ENCODE assay signal across 23 mouse cellular contexts in genomic region chr6:137699434-137699833, GRCm38 (mm10). TPM values are rescaled to one million over a fixed set of nuclear protein-coding genes. Genes with fewer than 3 reads are reported as not detected.
DNase-seq lines count a peak whose midpoint lies in the region; ATAC-seq and TF ChIP-seq lines count a peak whose summit lies in the region.
"Had no signal": no experiment of that assay in that cellular context is flagged by ENCODE, and none has a peak within 500 bp of the region (broad histone marks: within the 10 kb centered on the region; RNA-seq: fewer than 3 reads in every experiment).

No protein-coding gene starts in this region.

- no peak overlapping the region for H3K4me2 ChIP-seq in midbrain, embryonic 14.5 days (ENCODE audit: low read length)
- H3K4me2 ChIP-seq in forebrain, embryonic 14.5 days (ENCODE audit: low read length): no peak overlapping the region
- H3K4me2 ChIP-seq in midbrain, embryonic 16.5 days (ENCODE audit: low read length): no peak overlapping the region
- H3K4me2 ChIP-seq in liver, embryonic 11.5 days: no peak overlapping the region
- H3K4me2 ChIP-seq: embryonic facial prominence, embryonic 12.5 days; heart, embryonic 11.5 days; intestine, embryonic 15.5 days had no signal

- WGBS in heart, adult 2 months: 91% methylated on average over 7 of the region's 7 CpGs
- 71% methylated on average over 7 of the region's 7 CpGs for WGBS in midbrain, embryonic 14.5 days
- WGBS in midbrain, embryonic 10.5 days: 90% methylated on average over 7 of the region's 7 CpGs
- 22% methylated on average over 7 of the region's 7 CpGs for WGBS in forebrain, embryonic 14.5 days
- WGBS in midbrain, embryonic 16.5 days: 63% methylated on average over 7 of the region's 7 CpGs
- WGBS in liver, embryonic 11.5 days: 86% methylated on average over 7 of the region's 7 CpGs

- no peaks in the 10 kb centered on the region for H3K9me3 ChIP-seq in midbrain, embryonic 14.5 days (ENCODE audit: control insufficient read depth, low read length)
- no peaks in the 10 kb centered on the region for H3K9me3 ChIP-seq in midbrain, embryonic 10.5 days (replicated peaks)
- H3K9me3 ChIP-seq in forebrain, embryonic 14.5 days (replicated peaks; ENCODE audit: control insufficient read depth, low read length): no peaks in the 10 kb centered on the region
- no peaks in the 10 kb centered on the region; the same call in 1 of the 2 replicates for H3K9me3 ChIP-seq in midbrain, embryonic 16.5 days (replicated peaks; ENCODE audit: control insufficient read depth, low read length, poor library complexity, severe bottlenecking)
- no peaks in the 10 kb centered on the region for H3K9me3 ChIP-seq in liver, embryonic 11.5 days (ENCODE audit: control insufficient read depth, low read length)
- H3K9me3 ChIP-seq: embryonic facial prominence, embryonic 12.5 days; intestine, embryonic 15.5 days had no signal

- peak; percentile 55 for DNase-seq in heart, adult 11 months
- DNase-seq in heart, adult 2 months: no peak
- peak; percentile 30 for DNase-seq in midbrain, embryonic 14.5 days
- DNase-seq in midbrain, embryonic 10.5 days (ENCODE audit: low spot score): no peak
- peak; percentile 71 for DNase-seq in forebrain, embryonic 14.5 days (ENCODE audit: low spot score)
- no peak for DNase-seq in cerebellum, adult 9-11 months
- DNase-seq in liver, embryonic 11.5 days (ENCODE audit: low spot score): no peak
- DNase-seq: adrenal gland, postnatal 25 days; cerebellum, adult 11-12 months; cerebellum, postnatal 14 days; kidney, adult 8-10 months; kidney, postnatal 10 days; liver, postnatal 0 days; right cerebral cortex, postnatal 14 days had no signal

- no peak for TF ChIP-seq POLR2A in heart, adult 2 months (IDR thresholded peaks at IDR 0.05; ENCODE audit: insufficient read depth, low read depth, low read length)

- H3K4me3 ChIP-seq in heart, adult 2 months: no peak overlapping the region
- H3K4me3 ChIP-seq in midbrain, embryonic 14.5 days (replicated peaks; ENCODE audit: low read depth, low read length): no peak overlapping the region
- no peak overlapping the region for H3K4me3 ChIP-seq in midbrain, embryonic 10.5 days
- no peak overlapping the region for H3K4me3 ChIP-seq in forebrain, embryonic 14.5 days (ENCODE audit: low read depth, low read length)
- no peak overlapping the region for H3K4me3 ChIP-seq in midbrain, embryonic 16.5 days (ENCODE audit: low read depth, low read length)
- no peak overlapping the region for H3K4me3 ChIP-seq in liver, embryonic 11.5 days (ENCODE audit: low read depth, low read length)
- H3K4me3 ChIP-seq: embryonic facial prominence, embryonic 12.5 days; erythroblast, embryonic 14.5 days; intestine, embryonic 15.5 days; myocyte had no signal

- no peaks in the 10 kb centered on the region for H3K27me3 ChIP-seq in heart, adult 2 months (ENCODE audit: control insufficient read depth, insufficient read depth, low read length)
- H3K27me3 ChIP-seq in midbrain, embryonic 14.5 days (ENCODE audit: control insufficient read depth, insufficient read depth, low read length): no peaks in the 10 kb centered on the region
- no peaks in the 10 kb centered on the region for H3K27me3 ChIP-seq in midbrain, embryonic 10.5 days (ENCODE audit: low read depth, poor library complexity, severe bottlenecking)
- no peaks in the 10 kb centered on the region for H3K27me3 ChIP-seq in forebrain, embryonic 14.5 days (replicated peaks; ENCODE audit: control insufficient read depth, insufficient read depth, low read length)
- no peaks in the 10 kb centered on the region for H3K27me3 ChIP-seq in midbrain, embryonic 16.5 days (ENCODE audit: control insufficient read depth, insufficient read depth, low read depth, low read length)
- no peaks in the 10 kb centered on the region for H3K27me3 ChIP-seq in liver, embryonic 11.5 days (replicated peaks; ENCODE audit: control insufficient read depth, insufficient read depth, low read length)
- H3K27me3 ChIP-seq: embryonic facial prominence, embryonic 12.5 days; intestine, embryonic 15.5 days had no signal

- no peak for ATAC-seq in midbrain, embryonic 14.5 days (ENCODE audit: low FRiP score, low TSS enrichment)
- ATAC-seq in forebrain, embryonic 14.5 days: peak; percentile 87
- peak; percentile 77 for ATAC-seq in midbrain, embryonic 16.5 days
- ATAC-seq in liver, embryonic 11.5 days (replicated peaks; ENCODE audit: low FRiP score): no peak
- ATAC-seq: CD4-positive, CD25-positive, alpha-beta regulatory T cell, adult 4 months; intestine, embryonic 15.5 days; liver, postnatal 0 days; lung, postnatal 0 days had no signal

- H3K27ac ChIP-seq in heart, adult 2 months: no peak overlapping the region
- H3K27ac ChIP-seq in midbrain, embryonic 14.5 days (replicated peaks; ENCODE audit: low read depth, low read length): no peak overlapping the region
- no peak overlapping the region for H3K27ac ChIP-seq in midbrain, embryonic 10.5 days (replicated peaks)
- no peak overlapping the region for H3K27ac ChIP-seq in forebrain, embryonic 14.5 days (ENCODE audit: low read depth, low read length)
- no peak overlapping the region for H3K27ac ChIP-seq in midbrain, embryonic 16.5 days (ENCODE audit: low read length)
- no peak overlapping the region for H3K27ac ChIP-seq in liver, embryonic 11.5 days (ENCODE audit: low read depth, low read length)
- H3K27ac ChIP-seq: embryonic facial prominence, embryonic 12.5 days; intestine, embryonic 15.5 days; macrophage had no signal

- no peak for TF ChIP-seq CTCF in heart, adult 2 months (IDR thresholded peaks at IDR 0.05)

- H3K36me3 ChIP-seq in heart, adult 2 months (ENCODE audit: control insufficient read depth, insufficient read depth, low read length): no peaks in the 10 kb centered on the region; the same call in 1 of the 2 replicates
- no peaks in the 10 kb centered on the region for H3K36me3 ChIP-seq in midbrain, embryonic 14.5 days (ENCODE audit: control insufficient read depth, insufficient read depth, low read length)
- H3K36me3 ChIP-seq in midbrain, embryonic 10.5 days: no peaks in the 10 kb centered on the region
- H3K36me3 ChIP-seq in forebrain, embryonic 14.5 days (ENCODE audit: control insufficient read depth, insufficient read depth, low read length): no peaks in the 10 kb centered on the region
- no peaks in the 10 kb centered on the region for H3K36me3 ChIP-seq in midbrain, embryonic 16.5 days (ENCODE audit: control insufficient read depth, insufficient read depth, low read length)
- no peaks in the 10 kb centered on the region for H3K36me3 ChIP-seq in liver, embryonic 11.5 days (ENCODE audit: control insufficient read depth, insufficient read depth, low read length)
- H3K36me3 ChIP-seq: embryonic facial prominence, embryonic 12.5 days; intestine, embryonic 15.5 days had no signal

- peaks cover 14% of the 10 kb centered on the region for H3K4me1 ChIP-seq in heart, adult 2 months (ENCODE audit: control insufficient read depth, insufficient read depth, low read length)
- H3K4me1 ChIP-seq in midbrain, embryonic 14.5 days (ENCODE audit: control insufficient read depth, insufficient read depth, low read length): no peaks in the 10 kb centered on the region
- no peaks in the 10 kb centered on the region for H3K4me1 ChIP-seq in midbrain, embryonic 10.5 days
- H3K4me1 ChIP-seq in forebrain, embryonic 14.5 days (ENCODE audit: control insufficient read depth, insufficient read depth, low read length): 0 out of 2 replicates have a peak, but pooled peaks cover 6% of the 10 kb centered on the region
- no peaks in the 10 kb centered on the region for H3K4me1 ChIP-seq in midbrain, embryonic 16.5 days (ENCODE audit: control insufficient read depth, insufficient read depth, low read length)
- H3K4me1 ChIP-seq in liver, embryonic 11.5 days (replicated peaks; ENCODE audit: control insufficient read depth, insufficient read depth, low read length): no peaks in the 10 kb centered on the region

- no peak for TF ChIP-seq EP300 in heart, adult 2 months (IDR thresholded peaks at IDR 0.05; ENCODE audit: insufficient read depth, low read depth, low read length)

- H3K79me2 ChIP-seq in heart, adult 2 months (replicated peaks; ENCODE audit: control insufficient read depth, insufficient read depth, low read length): no peaks in the 10 kb centered on the region

- H3K9ac ChIP-seq in heart, adult 2 months (ENCODE audit: low read depth, low read length): no peak overlapping the region
- H3K9ac ChIP-seq in midbrain, embryonic 14.5 days (replicated peaks; ENCODE audit: low read length): no peak overlapping the region
- no peak overlapping the region for H3K9ac ChIP-seq in forebrain, embryonic 14.5 days (ENCODE audit: low read length)
- no peak overlapping the region for H3K9ac ChIP-seq in midbrain, embryonic 16.5 days (ENCODE audit: low read depth, low read length)
- H3K9ac ChIP-seq in liver, embryonic 11.5 days (ENCODE audit: low read depth, low read length): no peak overlapping the region
- H3K9ac ChIP-seq: embryonic facial prominence, embryonic 12.5 days; intestine, embryonic 15.5 days; liver, postnatal 0 days had no signal

- intact Hi-C loops in heart, adult 2 months (cut with DNase I): no loop called here

RNA-seq across cellular contexts. Expression of gene Strap, which starts 35.4 kb away (rescaled TPM):
- 10 to 100 TPM; 81.6 to 86.5 TPM for total RNA-seq in heart, adult 2 months (2021)
- polyA plus RNA-seq in heart, adult 2 months (2012; rRNA removed): 26.3 and 46.6 TPM in 2 replicates
- 175 and 203 TPM in 2 replicates for polyA plus RNA-seq in midbrain, embryonic 14.5 days (2014; fragmentation: Nextera tagmentation; extraction: Ambion mirVana)
- 222 and 233 TPM in 2 replicates for polyA plus RNA-seq in midbrain, embryonic 10.5 days (2016; fragmentation: Nextera tagmentation; extraction: Ambion mirVana)
- polyA plus RNA-seq in forebrain, embryonic 14.5 days (2014; fragmentation: Nextera tagmentation; extraction: Ambion mirVana): 209 and 220 TPM in 2 replicates
- polyA plus RNA-seq in midbrain, embryonic 16.5 days (2015; fragmentation: Nextera tagmentation; extraction: Ambion mirVana): 161 and 170 TPM in 2 replicates
- polyA plus RNA-seq in liver, embryonic 11.5 days (2014; fragmentation: Nextera tagmentation; extraction: Ambion mirVana): 188 and 201 TPM in 2 replicates

RNA-seq across cellular contexts. Expression of gene Eps8, which starts 44.8 kb away (rescaled TPM):
- 10 to 100 TPM; 11.6 to 12.2 TPM for total RNA-seq in heart, adult 2 months (2021)
- polyA plus RNA-seq in heart, adult 2 months (2012; rRNA removed): 6.7 and 8.8 TPM in 2 replicates
- polyA plus RNA-seq in midbrain, embryonic 14.5 days (2014; fragmentation: Nextera tagmentation; extraction: Ambion mirVana): 19.2 and 21.0 TPM in 2 replicates
- polyA plus RNA-seq in midbrain, embryonic 10.5 days (2016; fragmentation: Nextera tagmentation; extraction: Ambion mirVana): 5.5 and 7.1 TPM in 2 replicates
- 11.4 and 14.3 TPM in 2 replicates for polyA plus RNA-seq in forebrain, embryonic 14.5 days (2014; fragmentation: Nextera tagmentation; extraction: Ambion mirVana)
- polyA plus RNA-seq in midbrain, embryonic 16.5 days (2015; fragmentation: Nextera tagmentation; extraction: Ambion mirVana): 24.3 and 26.4 TPM in 2 replicates
- 2.5 and 2.7 TPM in 2 replicates for polyA plus RNA-seq in liver, embryonic 11.5 days (2014; fragmentation: Nextera tagmentation; extraction: Ambion mirVana)

RNA-seq across cellular contexts. Expression of gene Dera, which starts 54.9 kb away (rescaled TPM):
- total RNA-seq in heart, adult 2 months (2021): 1 to 10 TPM; 4.1 to 4.6 TPM
- polyA plus RNA-seq in heart, adult 2 months (2012; rRNA removed): 3.0 and 3.8 TPM in 2 replicates
- polyA plus RNA-seq in midbrain, embryonic 14.5 days (2014; fragmentation: Nextera tagmentation; extraction: Ambion mirVana): 10.1 and 15.9 TPM in 2 replicates
- 59.6 and 68.0 TPM in 2 replicates for polyA plus RNA-seq in midbrain, embryonic 10.5 days (2016; fragmentation: Nextera tagmentation; extraction: Ambion mirVana)
- polyA plus RNA-seq in forebrain, embryonic 14.5 days (2014; fragmentation: Nextera tagmentation; extraction: Ambion mirVana): 12.8 and 17.8 TPM in 2 replicates
- polyA plus RNA-seq in midbrain, embryonic 16.5 days (2015; fragmentation: Nextera tagmentation; extraction: Ambion mirVana): 10.6 and 12.8 TPM in 2 replicates
- 87.3 and 87.5 TPM in 2 replicates for polyA plus RNA-seq in liver, embryonic 11.5 days (2014; fragmentation: Nextera tagmentation; extraction: Ambion mirVana)

Comparison
In these comparisons a context has a peak if more than half of its experiments do, and no peak if none do; other contexts are left out.
1. DNase-seq: peak in heart, adult 11 months (single experiment), midbrain, embryonic 14.5 days (single experiment) and forebrain, embryonic 14.5 days (single experiment); none in heart, adult 2 months (0 of 2), midbrain, embryonic 10.5 days (single experiment), cerebellum, adult 9-11 months (single experiment) and liver, embryonic 11.5 days (single experiment).
2. ATAC-seq: peak in forebrain, embryonic 14.5 days (single experiment) and midbrain, embryonic 16.5 days (single experiment); none in midbrain, embryonic 14.5 days (single experiment) and liver, embryonic 11.5 days (single experiment).